Mouse (Mus musculus) MEL (cell line): ENCODE measurements at regions not wholly inside any gene's neighbourhood (a gene's known extent, or its start where the extent isn't known, plus 50 kb on each side); places are given as distances from the start of the nearest gene placed in this dataset.

Experiments
- DNase-seq: peaks from one replicate; pipeline ENCODE4 v3.0.0; 2011; ENCODE audit warnings: low read depth, low spot score
- H3K27ac ChIP-seq: 2 replicates; pipeline ENCODE4 v1.5.1; 2012; ENCODE audit warnings: low read depth, mild to moderate bottlenecking, control low read depth, low read length, moderate library complexity; ENCODE audit not compliant: control insufficient read depth
- H3K27me3 ChIP-seq, 2 experiments: fragments of 150-350 bp in 1 of 2; sonication (generic) in 1 of 2; 2 replicates each; pipeline ENCODE4 v1.6.1; 2012; ENCODE audit warnings: low read length in 2 of 2, mild to moderate bottlenecking in 2 of 2, improper control_type of control experiment in 1 of 2, moderate library complexity in 1 of 2; ENCODE audit not compliant: insufficient read depth in 2 of 2, control insufficient read depth in 1 of 2
- H3K36me3 ChIP-seq, 2 experiments: 2 replicates each; pipeline ENCODE4 v1.6.1; 2012 to 2014; ENCODE audit warnings: low read length in 2 of 2, improper control_type of control experiment in 1 of 2, inconsistent platforms in 1 of 2, mild to moderate bottlenecking in 1 of 2; ENCODE audit not compliant: insufficient read depth in 2 of 2, control insufficient read depth in 1 of 2
- H3K4me1 ChIP-seq, 2 experiments: fragments of 150-350 bp in 1 of 2; sonication (generic) in 1 of 2; 2 replicates each; pipeline ENCODE4 v1.6.1; 2012; ENCODE audit warnings: low read length in 2 of 2, improper control_type of control experiment in 1 of 2, mild to moderate bottlenecking in 1 of 2; ENCODE audit not compliant: insufficient read depth in 2 of 2, control insufficient read depth in 1 of 2
- H3K4me3 ChIP-seq, 2 experiments: fragments of 150-350 bp in 1 of 2; sonication (generic) in 1 of 2; 2 replicates each; pipeline ENCODE4 v1.5.1; 2012; ENCODE audit warnings: low read depth in 2 of 2, low read length in 2 of 2, mild to moderate bottlenecking in 2 of 2, moderate library complexity in 2 of 2, control low read depth in 1 of 2, improper control_type of control experiment in 1 of 2; ENCODE audit not compliant: control insufficient read depth in 1 of 2, insufficient read depth in 1 of 2
- H3K79me2 ChIP-seq: 2 replicates; pipeline ENCODE4 v1.6.1; 2012; ENCODE audit warnings: mild to moderate bottlenecking, low read length, moderate library complexity; ENCODE audit not compliant: control insufficient read depth, poor library complexity, insufficient read depth
- H3K9ac ChIP-seq: 2 replicates; pipeline ENCODE4 v1.6.1; 2012; ENCODE audit warnings: low read depth, mild to moderate bottlenecking, control low read depth, low read length, moderate library complexity; ENCODE audit not compliant: control insufficient read depth, poor library complexity, severe bottlenecking
- H3K9me3 ChIP-seq: fragments of 150-350 bp; sonication (generic); replicated peaks from 2 replicates; pipeline ENCODE4 v1.6.1; 2012; ENCODE audit warnings: mild to moderate bottlenecking, low read length, improper control_type of control experiment, moderate library complexity; ENCODE audit not compliant: insufficient read depth
- BHLHE40 ChIP-seq: IDR thresholded peaks from 2 replicates; pipeline ENCODE4 v1.6.1; 2012; ENCODE audit warnings: low read depth, mild to moderate bottlenecking, inconsistent platforms, low read length, improper control_type of control experiment, borderline replicate concordance
- CHD1 ChIP-seq: IDR thresholded peaks from 2 replicates; pipeline ENCODE4 v1.6.1; 2012; ENCODE audit warnings: low read depth, mild to moderate bottlenecking, inconsistent platforms, low read length, improper control_type of control experiment
- CHD2 ChIP-seq: IDR thresholded peaks from 2 replicates; pipeline ENCODE4 v1.6.1; 2011; ENCODE audit warnings: low read length, improper control_type of control experiment
- CTCF ChIP-seq, 3 experiments: IDR thresholded peaks in 2 of 3; conservative IDR thresholded peaks in 1 of 3; 2 replicates each; pipeline ENCODE4 v1.5.1; 2011 to 2012; ENCODE audit warnings: low read length in 3 of 3, low read depth in 2 of 3, mild to moderate bottlenecking in 2 of 3, improper control_type of control experiment in 1 of 3, inconsistent platforms in 1 of 3, mixed read lengths in 1 of 3, moderate library complexity in 1 of 3; ENCODE audit not compliant: control insufficient read depth in 1 of 3, insufficient read depth in 1 of 3, poor library complexity in 1 of 3, severe bottlenecking in 1 of 3
- E2F4 ChIP-seq: IDR thresholded peaks from 2 replicates; pipeline ENCODE4 v1.6.1; 2011; ENCODE audit warnings: low read depth, low read length, improper control_type of control experiment, borderline replicate concordance
- ELF1 ChIP-seq: IDR thresholded peaks from 2 replicates; pipeline ENCODE4 v1.6.1; 2014; ENCODE audit warnings: low read depth, mild to moderate bottlenecking, inconsistent platforms, low read length, improper control_type of control experiment, moderate library complexity
- EP300 ChIP-seq, 2 experiments: IDR thresholded peaks; 2 replicates each; pipeline ENCODE4 v1.6.1; 2011; ENCODE audit warnings: improper control_type of control experiment in 2 of 2, low read length in 2 of 2, low read depth in 1 of 2, mild to moderate bottlenecking in 1 of 2
- ETS1 ChIP-seq: IDR thresholded peaks from 2 replicates; pipeline ENCODE4 v1.6.1; 2012; ENCODE audit warnings: low read depth, mild to moderate bottlenecking, inconsistent platforms, low read length, improper control_type of control experiment, moderate library complexity
- GABPA ChIP-seq: IDR thresholded peaks from 2 replicates; pipeline ENCODE4 v1.6.1; 2012; ENCODE audit warnings: low read depth, mild to moderate bottlenecking, inconsistent platforms, low read length, improper control_type of control experiment, moderate library complexity
- NRF1 ChIP-seq: IDR thresholded peaks from 2 replicates; pipeline ENCODE4 v1.6.1; 2014; ENCODE audit warnings: low read depth, mild to moderate bottlenecking, inconsistent platforms, low read length, improper control_type of control experiment, moderate library complexity; ENCODE audit not compliant: poor library complexity, insufficient read depth, severe bottlenecking
- POLR2A ChIP-seq, 2 experiments: IDR thresholded peaks; 2 replicates each; pipeline ENCODE4 v1.6.1; 2011 to 2012; ENCODE audit warnings: low read length in 2 of 2, mild to moderate bottlenecking in 2 of 2, control low read depth in 1 of 2, improper control_type of control experiment in 1 of 2, low read depth in 1 of 2, moderate library complexity in 1 of 2; ENCODE audit not compliant: control insufficient read depth in 1 of 2, insufficient read depth in 1 of 2, poor library complexity in 1 of 2
- RCOR1 ChIP-seq: IDR thresholded peaks from 2 replicates; pipeline ENCODE4 v1.6.1; 2012; ENCODE audit warnings: low read depth, mild to moderate bottlenecking, inconsistent platforms, low read length, improper control_type of control experiment
- SIN3A ChIP-seq: IDR thresholded peaks from 2 replicates; pipeline ENCODE4 v1.6.1; 2012; ENCODE audit warnings: low read length, improper control_type of control experiment, inconsistent platforms
- TAL1 ChIP-seq: IDR thresholded peaks from 2 replicates; pipeline ENCODE4 v1.6.1; 2012; ENCODE audit warnings: mild to moderate bottlenecking, inconsistent platforms, low read length, moderate library complexity, mixed read lengths
- TBP ChIP-seq: IDR thresholded peaks from 2 replicates; pipeline ENCODE4 v1.8.0; 2011; ENCODE audit warnings: low read depth, low read length, improper control_type of control experiment
- ZC3H11A ChIP-seq: IDR thresholded peaks from 2 replicates; pipeline ENCODE4 v1.6.1; 2012; ENCODE audit warnings: low read depth, mild to moderate bottlenecking, inconsistent platforms, low read length, improper control_type of control experiment
- ZMIZ1 ChIP-seq: IDR thresholded peaks from 2 replicates; pipeline ENCODE4 v1.6.1; 2012; ENCODE audit warnings: low read depth, mild to moderate bottlenecking, inconsistent platforms, low read length, improper control_type of control experiment, moderate library complexity
- ZNF384 ChIP-seq: IDR thresholded peaks from 2 replicates; pipeline ENCODE4 v1.6.1; 2012; ENCODE audit warnings: low read depth, mild to moderate bottlenecking, inconsistent platforms, low read length, improper control_type of control experiment

DNA sequence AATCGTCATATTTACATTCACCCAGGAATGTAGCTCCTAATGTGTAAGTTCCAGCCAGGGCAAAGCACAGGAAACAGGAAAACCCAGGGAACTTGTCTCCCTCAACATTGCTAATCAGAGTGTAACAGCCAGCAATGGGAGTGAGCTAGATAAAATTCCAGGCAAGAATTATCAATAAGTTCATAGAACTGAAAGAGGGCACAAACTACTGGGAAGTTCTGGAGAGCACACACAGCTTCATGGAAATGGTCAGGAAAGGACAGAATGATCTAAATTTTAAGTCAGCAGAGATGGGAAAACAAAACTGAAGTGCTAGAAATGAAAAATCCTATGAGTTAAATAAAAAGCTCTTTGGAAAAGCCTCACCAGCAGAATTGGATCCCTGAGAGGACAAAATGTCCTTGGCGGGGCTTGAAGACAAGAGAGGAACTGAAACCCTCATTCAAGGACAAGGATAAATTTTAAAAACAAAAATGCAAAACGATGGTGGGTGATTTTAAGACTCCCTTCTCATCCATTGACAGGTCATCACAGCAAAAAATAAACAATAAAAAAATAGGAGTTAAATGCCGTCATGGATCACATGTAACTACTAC is 80.9 kb upstream of the Sec61g start:
- Histone ChIP-seq H3K4me1 (no peaks in the 10 kb centered on the region), H3K79me2 (no peaks in the 10 kb centered on the region), H3K27me3 (no peaks in the 10 kb centered on the region)
- no peak for TF ChIP-seq CTCF (IDR thresholded peaks at IDR 0.05 in 2 of 3, conservative IDR thresholded peaks at IDR 0.05 in 1 of 3; ENCODE audit: control insufficient read depth in 1 of 3, insufficient read depth in 1 of 3, low read depth in 2 of 3, low read length in 3 of 3, poor library complexity in 1 of 3, severe bottlenecking in 1 of 3)
- TF ChIP-seq CHD1 = no peak
- no peak for TF ChIP-seq ZMIZ1
- no peak for TF ChIP-seq TBP
- TF ChIP-seq RCOR1 = no peak
- no peak for TF ChIP-seq E2F4
- no peak for TF ChIP-seq ZC3H11A
- TF ChIP-seq NRF1 = no peak
- TF ChIP-seq BHLHE40 = no peak
- TF ChIP-seq, all 39 proteins: peak for 0
- no peak overlapping the region for H3K9ac ChIP-seq
- H3K9me3 ChIP-seq = no peaks in the 10 kb centered on the region
- no peak overlapping the region for H3K27ac ChIP-seq
- no peak overlapping the region for H3K4me3 ChIP-seq
- DNase-seq = no peak
- no peaks in the 10 kb centered on the region for H3K36me3 ChIP-seq

- H3K9me3 ChIP-seq = no peaks in the 10 kb centered on the region
- H3K27ac ChIP-seq = no peak overlapping the region
- H3K36me3 ChIP-seq = no peaks in the 10 kb centered on the region
- DNase-seq = no peak
- no peak overlapping the region for H3K9ac ChIP-seq
- H3K4me3 ChIP-seq = no peak overlapping the region
- TF ChIP-seq CHD2 (no peak), ZNF384 (no peak), ETS1 (no peak), TAL1 (no peak), POLR2A (IDR thresholded peaks at IDR 0.05; ENCODE audit: control insufficient read depth in 1 of 2, insufficient read depth in 1 of 2, low read depth in 1 of 2, low read length in 2 of 2, poor library complexity in 1 of 2) (no peak), GABPA (no peak), SIN3A (no peak), ELF1 (no peak), EP300 (IDR thresholded peaks at IDR 0.05; ENCODE audit: low read depth in 1 of 2, low read length in 2 of 2) (no peak)
- H3K4me1 ChIP-seq = no peaks in the 10 kb centered on the region
- H3K79me2 ChIP-seq = no peaks in the 10 kb centered on the region
- H3K27me3 ChIP-seq = no peaks in the 10 kb centered on the region
Observed at GRCm38 (mm10) chr11:16590541-16590940, 82.3 kb upstream of the Sec61g start.
